ENCODE assay signal across 22 mouse cellular contexts in genomic region chr12:55448457-55448856, GRCm38 (mm10). TPM values are rescaled to one million over a fixed set of nuclear protein-coding genes. Genes with fewer than 3 reads are reported as not detected.
DNase-seq lines count a peak whose midpoint lies in the region; ATAC-seq and TF ChIP-seq lines count a peak whose summit lies in the region.
"Had no signal": no experiment of that assay in that cellular context is flagged by ENCODE, and none has a peak within 500 bp of the region (broad histone marks: within the 10 kb centered on the region; RNA-seq: fewer than 3 reads in every experiment).

No protein-coding gene starts in this region.

- no peak for ATAC-seq in forebrain, embryonic 16.5 days
- no peak for ATAC-seq in midbrain, embryonic 13.5 days
- ATAC-seq: forebrain, embryonic 14.5 days; hindbrain, postnatal 0 days; inflammation-experienced regulatory T-cells, adult 6 months; intestine, embryonic 16.5 days had no signal

- no peak overlapping the region for H3K9ac ChIP-seq in forebrain, embryonic 16.5 days (replicated peaks; ENCODE audit: low read depth, low read length)
- H3K9ac ChIP-seq in midbrain, embryonic 13.5 days (replicated peaks), result no peak overlapping the region
- H3K9ac ChIP-seq: heart, embryonic 13.5 days; hindbrain, embryonic 14.5 days had no signal

- WGBS in forebrain, embryonic 10.5 days, result 78% methylated on average over 2 of the region's 2 CpGs
- WGBS in forebrain, embryonic 16.5 days, result 71% methylated on average over 2 of the region's 2 CpGs
- WGBS in midbrain, embryonic 10.5 days, result 64% methylated on average over 2 of the region's 2 CpGs
- WGBS in midbrain, embryonic 13.5 days, result 63% methylated on average over 2 of the region's 2 CpGs
- WGBS in small intestine, adult 2 months, result 83% methylated on average over 2 of the region's 2 CpGs

- H3K36me3 ChIP-seq in forebrain, embryonic 10.5 days (replicated peaks), result no peaks in the 10 kb centered on the region
- H3K36me3 ChIP-seq in forebrain, embryonic 16.5 days (ENCODE audit: control insufficient read depth, insufficient read depth), result no peaks in the 10 kb centered on the region
- H3K36me3 ChIP-seq in midbrain, embryonic 10.5 days, result no peaks in the 10 kb centered on the region
- H3K36me3 ChIP-seq in midbrain, embryonic 13.5 days, result no peaks in the 10 kb centered on the region
- no peaks in the 10 kb centered on the region for H3K36me3 ChIP-seq in small intestine, adult 2 months (ENCODE audit: control insufficient read depth, insufficient read depth, low read length)
- H3K36me3 ChIP-seq: heart, embryonic 10.5 days; heart, embryonic 13.5 days had no signal

- no peak overlapping the region for H3K4me2 ChIP-seq in forebrain, embryonic 16.5 days (ENCODE audit: low read length)
- H3K4me2 ChIP-seq in midbrain, embryonic 13.5 days (replicated peaks), result no peak overlapping the region
- H3K4me2 ChIP-seq: heart, embryonic 13.5 days; hindbrain, embryonic 14.5 days had no signal

- H3K4me3 ChIP-seq in forebrain, embryonic 10.5 days, result no peak overlapping the region
- no peak overlapping the region for H3K4me3 ChIP-seq in forebrain, embryonic 16.5 days (replicated peaks; ENCODE audit: low read length)
- no peak overlapping the region for H3K4me3 ChIP-seq in midbrain, embryonic 10.5 days
- no peak overlapping the region for H3K4me3 ChIP-seq in midbrain, embryonic 13.5 days (replicated peaks)
- no peak overlapping the region for H3K4me3 ChIP-seq in small intestine, adult 2 months (ENCODE audit: low read depth, low read length)
- H3K4me3 ChIP-seq: heart, embryonic 10.5 days; heart, embryonic 13.5 days had no signal

- no peak for TF ChIP-seq CTCF in small intestine, adult 2 months (IDR thresholded peaks at IDR 0.05; ENCODE audit: extremely low read depth, insufficient read length, insufficient replicate concordance, low read depth, low read length)

- no peaks in the 10 kb centered on the region for H3K9me3 ChIP-seq in forebrain, embryonic 10.5 days
- H3K9me3 ChIP-seq in forebrain, embryonic 16.5 days (ENCODE audit: control insufficient read depth, low read length), result no peaks in the 10 kb centered on the region
- H3K9me3 ChIP-seq in midbrain, embryonic 10.5 days (replicated peaks), result no peaks in the 10 kb centered on the region
- no peaks in the 10 kb centered on the region for H3K9me3 ChIP-seq in midbrain, embryonic 13.5 days
- H3K9me3 ChIP-seq: heart, embryonic 10.5 days; heart, embryonic 13.5 days had no signal

- H3K4me1 ChIP-seq in forebrain, embryonic 10.5 days, result peaks cover 40% of the 10 kb centered on the region
- H3K4me1 ChIP-seq in forebrain, embryonic 16.5 days (replicated peaks; ENCODE audit: control insufficient read depth, insufficient read depth, low read length), result peaks cover 19% of the 10 kb centered on the region
- H3K4me1 ChIP-seq in midbrain, embryonic 10.5 days, result peaks cover 40% of the 10 kb centered on the region
- peaks cover 17% of the 10 kb centered on the region for H3K4me1 ChIP-seq in midbrain, embryonic 13.5 days (replicated peaks)
- peaks cover 36% of the 10 kb centered on the region; the same call in 1 of the 2 replicates for H3K4me1 ChIP-seq in small intestine, adult 2 months (ENCODE audit: control insufficient read depth, insufficient read depth, insufficient read length, low read length)

- TF ChIP-seq POLR2A in small intestine, adult 2 months (IDR thresholded peaks at IDR 0.05; ENCODE audit: low read depth, low read length), result no peak

- peak overlapping the region; percentile 4; the same call in 1 of the 2 replicates for H3K27ac ChIP-seq in forebrain, embryonic 10.5 days
- H3K27ac ChIP-seq in forebrain, embryonic 16.5 days (ENCODE audit: low read length), result no peak overlapping the region
- H3K27ac ChIP-seq in midbrain, embryonic 10.5 days (replicated peaks), result peak overlapping the region; percentile 64
- no peak overlapping the region for H3K27ac ChIP-seq in midbrain, embryonic 13.5 days
- H3K27ac ChIP-seq in small intestine, adult 2 months (ENCODE audit: insufficient read depth, low read depth, low read length), result peak overlapping the region; percentile 2; the same call in 1 of the 2 replicates
- H3K27ac ChIP-seq: heart, embryonic 10.5 days; hindbrain, embryonic 14.5 days had no signal

- no peaks in the 10 kb centered on the region for H3K27me3 ChIP-seq in forebrain, embryonic 10.5 days (ENCODE audit: poor library complexity, severe bottlenecking)
- H3K27me3 ChIP-seq in forebrain, embryonic 16.5 days (replicated peaks; ENCODE audit: control insufficient read depth, insufficient read depth, low read length), result no peaks in the 10 kb centered on the region
- H3K27me3 ChIP-seq in midbrain, embryonic 10.5 days (ENCODE audit: low read depth, poor library complexity, severe bottlenecking), result no peaks in the 10 kb centered on the region
- no peaks in the 10 kb centered on the region for H3K27me3 ChIP-seq in midbrain, embryonic 13.5 days
- no peaks in the 10 kb centered on the region for H3K27me3 ChIP-seq in small intestine, adult 2 months (ENCODE audit: control insufficient read depth, insufficient read depth, low read length)
- H3K27me3 ChIP-seq: heart, embryonic 13.5 days had no signal

- DNase-seq in forebrain, embryonic 10.5 days (ENCODE audit: extremely low spot score, low spot score), result no peak
- DNase-seq in midbrain, embryonic 10.5 days (ENCODE audit: low spot score), result no peak
- DNase-seq in left cerebral cortex, adult 18-20 months (ENCODE audit: low spot score in 2 of 2), result no peak
- DNase-seq: adrenal gland, adult 2 months; adrenal gland, postnatal 14 days; B cell, adult 2 months; cerebellum, adult 11-12 months; cerebellum, adult 8-10 months; gastrocnemius, postnatal 25 days; heart, adult 18-20 months; heart, postnatal 10 days; heart, postnatal 36 days had no signal

RNA-seq across cellular contexts. Expression of gene Nfkbia, which starts 44.0 kb away (rescaled TPM):
- polyA plus RNA-seq in forebrain, embryonic 10.5 days (2016; fragmentation: Nextera tagmentation; extraction: Ambion mirVana), result 34.3 and 36.1 TPM in 2 replicates
- 53.4 and 58.5 TPM in 2 replicates for polyA plus RNA-seq in forebrain, embryonic 16.5 days (2015; fragmentation: Nextera tagmentation; extraction: Ambion mirVana)
- 39.0 and 43.8 TPM in 2 replicates for polyA plus RNA-seq in midbrain, embryonic 10.5 days (2016; fragmentation: Nextera tagmentation; extraction: Ambion mirVana)
- polyA plus RNA-seq in midbrain, embryonic 13.5 days (2015; fragmentation: Nextera tagmentation; extraction: Ambion mirVana), result 48.8 and 52.9 TPM in 2 replicates
- 171 and 272 TPM in 2 replicates for polyA plus RNA-seq in small intestine, adult 2 months (2012; rRNA removed)
- 10 to 100 TPM; 27.2 to 32.0 TPM for total RNA-seq in left cerebral cortex, adult 18-20 months (2021)

Comparison
In these comparisons a context has a peak if more than half of its experiments do, and no peak if none do; other contexts are left out.
1. H3K27ac ChIP-seq: peak in forebrain, embryonic 10.5 days (single experiment), midbrain, embryonic 10.5 days (single experiment) and small intestine, adult 2 months (single experiment); none in forebrain, embryonic 16.5 days (single experiment) and midbrain, embryonic 13.5 days (single experiment).